Mouse (Mus musculus) liver, postnatal 0 days (tissue): ENCODE measurements around the gene Dgkb. TPM values are rescaled to one million over a fixed set of nuclear protein-coding genes. Genes with fewer than 3 reads are reported as not detected.

ENCODE experiments used
- ATAC-seq: fragments of 200-750 bp; cut with Nextera tagmentation; 2 replicates; pipeline ENCODE4 v1.8.0; 2017; ENCODE audit warnings: mild to moderate bottlenecking, moderate library complexity
- DNase-seq: peaks from one replicate; pipeline ENCODE4 v3.0.0-alpha.2; 2016
- H3K27ac ChIP-seq: fragments of 300-500 bp; sonication (generic); 2 replicates; pipeline ENCODE4 v1.5.1; 2014; ENCODE audit warnings: antibody characterized with exemption, moderate library complexity, mild to moderate bottlenecking, low read depth
- H3K27me3 ChIP-seq: fragments of 300-500 bp; sonication (generic); 2 replicates; pipeline ENCODE4 v1.6.1; 2014; ENCODE audit warnings: low read length, control low read depth, mixed read lengths; ENCODE audit not compliant: insufficient read depth
- H3K36me3 ChIP-seq: fragments of 300-500 bp; sonication (generic); replicated peaks from 2 replicates; pipeline ENCODE4 v1.6.1; 2014; ENCODE audit warnings: mild to moderate bottlenecking, control low read depth, low read length, moderate library complexity, mixed read lengths; ENCODE audit not compliant: insufficient read depth
- H3K4me1 ChIP-seq: fragments of 300-500 bp; sonication (generic); 2 replicates; pipeline ENCODE4 v1.6.1; 2014; ENCODE audit warnings: antibody characterized with exemption, mild to moderate bottlenecking, control low read depth; ENCODE audit not compliant: insufficient read depth
- H3K4me2 ChIP-seq: fragments of 300-500 bp; sonication (generic); 2 replicates; pipeline ENCODE4 v1.6.1; 2014; ENCODE audit warnings: low read depth, mild to moderate bottlenecking, low read length, moderate library complexity, mixed read lengths
- H3K4me3 ChIP-seq: fragments of 300-500 bp; sonication (generic); 2 replicates; pipeline ENCODE4 v1.5.1; 2014; ENCODE audit warnings: low read depth, low read length
- H3K9ac ChIP-seq: fragments of 300-500 bp; sonication (generic); replicated peaks from 2 replicates; pipeline ENCODE4 v1.6.1; 2014; ENCODE audit warnings: mild to moderate bottlenecking, moderate library complexity
- H3K9me3 ChIP-seq: fragments of 300-500 bp; sonication (generic); 2 replicates; pipeline ENCODE4 v1.6.1; 2016; ENCODE audit warnings: mild to moderate bottlenecking, control low read depth, low read length, mixed read lengths
- CTCF ChIP-seq: sonication (generic); IDR thresholded peaks from 2 replicates; pipeline ENCODE4 v1.5.1; 2016; ENCODE audit warnings: antibody characterized with exemption, low read depth
- EP300 ChIP-seq: IDR thresholded peaks from 2 replicates; pipeline ENCODE4 v1.6.1; 2016; ENCODE audit warnings: antibody characterized with exemption, low read depth, mild to moderate bottlenecking
- WGBS: fragments of 180-500 bp; shearing (Covaris S2); extraction: QIAGEN DNeasy Blood & Tissue Kit; methylation state at CpG from one replicate; pipeline ENCODE4 v1.1.7; 2014; ENCODE audit not compliant: insufficient replicate concordance; 5-methylcytosine and 5-hydroxymethylcytosine counted together
- polyA plus RNA-seq: library from polyadenylated mRNA; unstranded; fragments of >200 nt; fragmentation: Nextera tagmentation; extraction: Ambion mirVana; gene quantifications from 2 replicates; pipeline ENCODE4 v1.2.1, GENCODE M21; 2015

Dgkb gene
- polyA plus RNA-seq, 1 experiment from 2014 or later = not detected

DNA sequence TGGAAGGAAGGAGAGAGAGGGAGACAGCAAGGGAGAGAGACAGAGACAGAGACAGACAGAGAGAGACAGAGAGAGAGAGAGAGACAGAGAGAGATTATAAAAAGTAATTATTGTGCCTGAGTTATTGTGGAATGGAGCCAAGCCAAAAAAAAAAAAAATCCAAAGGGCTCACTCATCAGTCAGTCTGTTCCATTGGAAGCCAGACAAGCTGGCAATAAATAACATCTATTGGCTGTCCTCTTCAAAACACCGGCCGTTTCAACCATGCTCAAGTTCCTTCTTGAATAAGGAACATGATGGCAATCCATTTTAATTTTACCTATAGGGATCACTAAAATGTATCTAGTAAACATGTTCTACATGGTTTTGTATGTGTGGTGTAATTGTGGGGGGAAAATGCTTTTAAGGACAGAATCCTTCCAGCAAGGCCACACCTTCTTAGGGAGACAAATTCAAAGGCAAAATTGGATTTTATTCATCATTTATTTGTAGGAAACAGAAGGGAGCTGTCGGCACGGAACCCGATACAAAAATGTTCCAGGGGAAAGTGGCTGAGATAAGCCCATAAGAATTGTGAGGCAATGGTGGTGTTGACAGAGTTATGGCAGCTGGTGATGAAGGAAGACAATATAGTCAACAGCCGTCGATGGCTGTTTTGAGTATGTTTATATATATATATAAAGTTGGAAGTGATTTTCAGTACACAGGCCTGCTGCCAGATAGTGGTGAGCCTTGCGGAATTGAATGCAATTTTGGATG, 3.7 kb downstream of the Dgkb start:
- Histone ChIP-seq H3K9me3 (no peaks in the 10 kb centered on the region), H3K27me3 (no peaks in the 10 kb centered on the region), H3K9ac (no peak overlapping the region), H3K4me2 (no peak overlapping the region), H3K4me3 (no peak overlapping the region), H3K36me3 (no peaks in the 10 kb centered on the region), H3K4me1 (no peaks in the 10 kb centered on the region), H3K27ac (no peak overlapping the region)
- TF ChIP-seq CTCF (no peak), EP300 (no peak)
- ATAC-seq (no peak), DNase-seq (no peak)
- WGBS = 76% methylated on average over 8 of the region's 8 CpGs

DNA sequence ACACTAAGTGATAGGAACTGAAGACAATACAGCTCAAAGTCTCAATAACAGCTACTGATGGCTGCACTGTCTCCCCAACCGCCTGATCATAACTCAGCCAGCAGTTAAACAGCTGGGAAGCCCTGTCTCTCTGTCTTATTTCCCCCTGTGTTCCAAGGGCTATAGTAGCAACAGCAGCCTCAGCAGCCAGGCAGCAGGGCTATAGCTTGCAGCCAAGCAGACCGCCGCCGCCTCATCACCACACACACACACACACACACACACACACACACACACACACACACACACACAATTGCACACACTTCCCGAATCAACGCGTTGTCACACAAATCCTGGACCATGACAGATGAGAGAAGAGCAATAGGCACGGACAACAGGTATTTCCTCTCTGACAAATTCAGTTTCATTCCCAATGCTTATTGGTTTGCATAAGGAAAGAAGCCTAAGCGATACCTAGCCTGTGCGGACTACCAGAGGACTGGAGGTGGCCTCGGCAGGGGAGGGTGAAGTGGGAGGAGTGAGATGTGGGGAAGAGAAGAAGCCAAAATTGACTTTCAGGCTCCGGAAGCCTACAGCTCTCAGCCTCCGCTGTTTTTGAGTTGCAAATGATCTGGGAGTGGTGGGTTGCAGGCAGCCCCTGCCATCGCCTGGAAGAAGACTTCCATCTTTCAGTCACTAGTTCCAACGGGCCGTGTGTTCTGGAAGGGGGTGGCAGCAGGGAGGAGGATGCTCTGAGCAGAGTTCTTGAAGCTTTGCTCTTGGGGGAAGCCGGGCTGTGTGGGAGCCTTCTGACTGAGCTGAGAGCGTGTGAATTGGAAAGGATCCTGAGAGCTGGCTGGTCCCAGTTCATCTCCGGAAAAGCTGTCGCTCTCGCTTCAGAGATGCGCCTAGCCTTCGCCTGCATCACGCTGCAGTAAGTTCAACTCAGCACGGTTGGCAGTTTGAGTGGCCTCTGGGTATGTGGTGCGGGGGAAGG, 62.8 kb downstream of the Dgkb start:
- no peak overlapping the region for H3K9ac ChIP-seq
- H3K27me3 ChIP-seq = no peaks in the 10 kb centered on the region
- ATAC-seq (no peak), DNase-seq (no peak)
- no peaks in the 10 kb centered on the region for H3K9me3 ChIP-seq
- H3K27ac ChIP-seq = no peak overlapping the region
- peak overlapping the region; percentile 53 for H3K4me2 ChIP-seq
- H3K36me3 ChIP-seq = no peaks in the 10 kb centered on the region
- 0 out of 2 replicates have a peak overlapping the region, but pooled peaks have one; percentile 9 for H3K4me3 ChIP-seq
- H3K4me1 ChIP-seq = peaks cover 3% of the 10 kb centered on the region; the same call in 1 of the 2 replicates
- TF ChIP-seq CTCF = no peak
- TF ChIP-seq EP300 = no peak
- 3% methylated on average over 26 of the region's 26 CpGs for WGBS

DNA sequence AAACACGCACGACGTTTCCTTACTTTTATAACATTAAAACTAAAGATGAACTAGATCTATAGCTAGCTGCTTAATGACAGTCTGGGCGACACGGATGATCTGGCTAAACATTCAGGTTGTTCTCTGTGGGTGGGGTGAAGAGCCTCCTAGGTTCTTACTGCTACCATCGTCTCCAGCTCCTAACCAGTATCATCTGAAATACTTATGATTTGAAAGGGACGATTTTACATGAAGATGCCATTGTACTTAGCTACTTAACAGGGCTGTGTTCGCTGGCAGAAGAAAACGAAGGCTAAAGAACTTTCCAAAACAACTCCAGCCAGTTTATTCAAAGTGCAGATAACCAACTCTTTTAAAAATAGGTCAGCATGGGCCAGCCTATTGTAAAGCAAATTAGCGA, 63.9 kb downstream of the Dgkb start:
- no peaks in the 10 kb centered on the region for H3K9me3 ChIP-seq
- H3K4me2 ChIP-seq = peak overlapping the region; percentile 53
- 6% methylated on average over 10 of the region's 10 CpGs for WGBS
- ATAC-seq (no peak), DNase-seq (no peak)
- H3K36me3 ChIP-seq = no peaks in the 10 kb centered on the region
- no peak overlapping the region for H3K27ac ChIP-seq
- no peak overlapping the region for H3K4me3 ChIP-seq
- no peaks in the 10 kb centered on the region for H3K27me3 ChIP-seq
- peaks cover 3% of the 10 kb centered on the region; the same call in 1 of the 2 replicates for H3K4me1 ChIP-seq
- no peak overlapping the region for H3K9ac ChIP-seq
- TF ChIP-seq EP300 (no peak), CTCF (no peak)

DNA sequence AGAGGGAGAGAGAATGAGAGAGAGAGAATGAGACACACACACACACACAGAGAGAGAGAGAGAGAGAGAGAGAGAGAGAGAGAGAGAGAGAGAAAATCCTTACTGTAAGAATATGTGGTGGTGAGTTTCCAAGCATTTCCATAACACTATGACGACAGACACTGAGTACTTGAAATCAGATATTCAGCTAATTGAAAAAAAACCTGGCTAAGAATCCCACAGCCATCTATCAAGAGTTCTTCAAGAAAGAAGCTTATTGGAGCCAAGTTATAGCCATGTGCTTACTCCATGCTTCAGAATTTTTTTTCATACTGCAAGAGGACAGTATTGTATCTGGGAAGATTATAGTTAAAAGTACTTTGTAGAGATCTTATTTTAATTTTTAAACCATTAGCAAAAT, 65.3 kb downstream of the Dgkb start:
- H3K27ac ChIP-seq = no peak overlapping the region
- WGBS = 61% methylated on average over 1 of the region's 1 CpGs
- H3K4me3 ChIP-seq = no peak overlapping the region
- no peaks in the 10 kb centered on the region for H3K36me3 ChIP-seq
- H3K9me3 ChIP-seq = no peaks in the 10 kb centered on the region
- ATAC-seq = no peak
- DNase-seq = no peak
- H3K27me3 ChIP-seq = no peaks in the 10 kb centered on the region
- H3K4me2 ChIP-seq = no peak overlapping the region
- H3K4me1 ChIP-seq = peaks cover 3% of the 10 kb centered on the region; the same call in 1 of the 2 replicates
- H3K9ac ChIP-seq = no peak overlapping the region
- no peak for TF ChIP-seq CTCF
- TF ChIP-seq EP300 = no peak

DNA sequence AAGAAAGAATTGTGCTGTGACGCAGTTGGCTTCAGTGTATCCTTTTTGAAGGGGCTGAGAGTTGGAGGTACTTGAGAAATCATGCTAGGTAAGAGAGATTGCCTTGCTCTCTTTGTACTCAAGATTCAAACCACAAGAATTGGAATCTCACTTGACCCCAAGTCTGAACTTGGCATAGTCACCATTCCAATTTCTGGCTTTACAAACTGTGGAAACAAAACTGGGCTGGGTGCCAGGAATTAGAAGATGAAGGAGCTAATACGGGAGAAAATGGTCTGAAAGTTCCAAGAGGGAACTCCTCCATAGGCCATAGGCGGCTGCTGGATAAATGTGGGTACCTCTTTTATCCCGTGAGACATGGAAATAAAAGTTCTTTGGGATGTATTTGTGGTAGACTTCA, 66.3 kb downstream of the Dgkb start:
- WGBS = 68% methylated on average over 4 of the region's 4 CpGs

DNA sequence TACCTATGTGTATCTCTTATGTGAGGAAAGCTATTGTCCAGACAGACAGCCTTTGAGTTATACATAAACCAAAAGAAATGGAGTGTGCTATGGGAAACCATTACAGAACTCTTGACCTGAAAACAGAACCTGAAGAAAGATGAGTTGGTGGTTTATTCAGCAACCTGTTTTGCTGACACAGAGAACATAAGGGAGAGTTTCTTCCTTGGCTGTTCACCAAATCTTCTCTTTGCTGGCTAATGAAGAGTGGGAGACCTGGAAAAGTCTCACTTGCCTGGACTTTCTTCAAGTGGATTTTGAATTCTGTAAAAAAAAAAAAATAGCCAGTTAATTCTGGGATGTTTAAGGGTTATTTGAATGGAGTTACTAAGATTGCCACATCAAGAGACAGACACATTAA, 71.1 kb downstream of the Dgkb start:
- TF ChIP-seq CTCF (no peak), EP300 (no peak)
- H3K4me3 ChIP-seq = no peak overlapping the region
- H3K9me3 ChIP-seq = no peaks in the 10 kb centered on the region
- H3K4me2 ChIP-seq = no peak overlapping the region
- DNase-seq (no peak), ATAC-seq (no peak)
- no peak overlapping the region for H3K27ac ChIP-seq
- H3K36me3 ChIP-seq = no peaks in the 10 kb centered on the region
- no peak overlapping the region for H3K9ac ChIP-seq
- no peaks in the 10 kb centered on the region for H3K4me1 ChIP-seq
- no peaks in the 10 kb centered on the region for H3K27me3 ChIP-seq

More for the DNA sequence above, 66.3 kb downstream of the Dgkb start:
- no peaks in the 10 kb centered on the region for H3K27me3 ChIP-seq
- H3K4me1 ChIP-seq = peaks cover 3% of the 10 kb centered on the region; the same call in 1 of the 2 replicates
- no peaks in the 10 kb centered on the region for H3K36me3 ChIP-seq
- H3K9me3 ChIP-seq = no peaks in the 10 kb centered on the region
- no peak overlapping the region for H3K9ac ChIP-seq
- DNase-seq = no peak
- no peak overlapping the region for H3K4me3 ChIP-seq
- H3K4me2 ChIP-seq = no peak overlapping the region
- TF ChIP-seq EP300 (no peak), CTCF (no peak)
- H3K27ac ChIP-seq = no peak overlapping the region
- ATAC-seq = no peak
